Mouse (Mus musculus): ENCODE results near the gene Ccdc47.

- TF ChIP-seq CTCF (IDR thresholded peaks at IDR 0.05; ENCODE audit: borderline replicate concordance, control insufficient read depth, extremely low read depth, insufficient read depth, low read length, poor library complexity) (no peak), POLR2A (IDR thresholded peaks at IDR 0.05; ENCODE audit: control insufficient read depth, extremely low read depth, insufficient read depth, low read length, poor library complexity) (no peak)
Observed at GRCm38 (mm10) chr11:106154770-106155169, 61.4 kb downstream of the Ccdc47 start.
